Mouse (Mus musculus) hindbrain, embryonic 14.5 days (tissue): ENCODE results near the gene Mmel1. TPM values are rescaled to one million over a fixed set of nuclear protein-coding genes. Genes with fewer than 3 reads are reported as not detected.

Experiments used
- ATAC-seq: fragments of 200-750 bp; cut with Nextera tagmentation; 2 replicates; pipeline ENCODE4 v1.8.0; 2017; ENCODE audit warnings: moderate number of reproducible peaks, mild to moderate bottlenecking, moderate TSS enrichment, moderate library complexity; ENCODE audit not compliant: low FRiP score
- DNase-seq: peaks from one replicate; pipeline ENCODE4 v3.0.0-alpha.2; 2015; ENCODE audit warnings: low spot score
- H3K27ac ChIP-seq: fragments of 300-500 bp; sonication (generic); 2 replicates; pipeline ENCODE4 v1.5.1; 2014; ENCODE audit warnings: mild to moderate bottlenecking, moderate library complexity
- H3K27me3 ChIP-seq: fragments of 300-500 bp; sonication (generic); 2 replicates; pipeline ENCODE4 v1.6.1; 2014; ENCODE audit warnings: mild to moderate bottlenecking, low read length, mixed read lengths; ENCODE audit not compliant: control insufficient read depth, insufficient read depth
- H3K36me3 ChIP-seq: fragments of 300-500 bp; sonication (generic); replicated peaks from 2 replicates; pipeline ENCODE4 v1.6.1; 2014; ENCODE audit not compliant: control insufficient read depth, insufficient read depth
- H3K4me1 ChIP-seq: fragments of 300-500 bp; sonication (generic); replicated peaks from 2 replicates; pipeline ENCODE4 v1.6.1; 2014; ENCODE audit warnings: antibody characterized with exemption, low read length, mixed read lengths; ENCODE audit not compliant: control insufficient read depth, insufficient read depth
- H3K4me2 ChIP-seq: fragments of 300-500 bp; sonication (generic); replicated peaks from 2 replicates; pipeline ENCODE4 v1.6.1; 2014; ENCODE audit warnings: mild to moderate bottlenecking, moderate library complexity
- H3K4me3 ChIP-seq: fragments of 300-500 bp; sonication (generic); replicated peaks from 2 replicates; pipeline ENCODE4 v1.5.1; 2014; ENCODE audit warnings: mild to moderate bottlenecking, low read length
- H3K9ac ChIP-seq: fragments of 300-500 bp; sonication (generic); 2 replicates; pipeline ENCODE4 v1.6.1; 2014
- H3K9me3 ChIP-seq: fragments of 300-500 bp; sonication (generic); 2 replicates; pipeline ENCODE4 v1.6.1; 2016; ENCODE audit warnings: low read length; ENCODE audit not compliant: control insufficient read depth
- WGBS: fragments of 180-500 bp; shearing (Covaris S2); extraction: QIAGEN DNeasy Blood & Tissue Kit; methylation state at CpG from one replicate; pipeline ENCODE4 v1.1.7; 2014; 5-methylcytosine and 5-hydroxymethylcytosine counted together
- polyA plus RNA-seq: library from polyadenylated mRNA; unstranded; fragments of >200 nt; fragmentation: Nextera tagmentation; extraction: Ambion mirVana; gene quantifications from 2 replicates; pipeline ENCODE4 v1.2.1, GENCODE M21; 2014

Gene Mmel1
- polyA plus RNA-seq, 1 experiment from 2014 or later = 0.23 TPM

- WGBS = 68% methylated on average over 2 of the region's 2 CpGs
- no peaks in the 10 kb centered on the region for H3K9me3 ChIP-seq
- no peaks in the 10 kb centered on the region for H3K36me3 ChIP-seq
- ATAC-seq (no peak), DNase-seq (no peak)
- H3K4me1 ChIP-seq = no peaks in the 10 kb centered on the region
- H3K4me2 ChIP-seq = no peak overlapping the region
- no peak overlapping the region for H3K27ac ChIP-seq
- no peak overlapping the region for H3K9ac ChIP-seq
- no peaks in the 10 kb centered on the region for H3K27me3 ChIP-seq
- H3K4me3 ChIP-seq = no peak overlapping the region
These were observed 42.3 kb downstream of the Mmel1 start for GRCm38 (mm10) chr4:154911644-154912043.

DNA sequence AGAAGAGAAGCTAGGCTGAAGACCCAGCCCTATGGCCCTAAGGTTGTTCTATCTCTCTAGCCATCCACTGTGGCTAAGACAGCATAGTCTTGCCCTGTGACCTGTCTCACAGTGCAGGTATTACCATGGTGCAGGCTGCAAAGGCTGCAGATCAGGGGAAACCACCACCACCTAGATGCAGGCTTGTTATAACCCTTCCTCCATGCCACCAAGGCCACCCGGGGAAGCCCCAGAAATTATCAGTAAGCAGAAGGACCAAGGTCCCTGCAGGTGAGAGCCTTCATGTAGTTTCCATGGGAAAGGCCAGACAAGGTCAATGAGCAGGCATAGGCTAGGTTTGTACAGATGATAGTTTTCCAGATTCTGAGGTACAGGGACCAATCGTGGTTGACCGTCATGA, 44.5 kb downstream of the Mmel1 start:
- no peak overlapping the region for H3K9ac ChIP-seq
- no peak overlapping the region for H3K27ac ChIP-seq
- DNase-seq = no peak
- WGBS = 98% methylated on average over 3 of the region's 3 CpGs
- no peaks in the 10 kb centered on the region for H3K36me3 ChIP-seq
- H3K4me2 ChIP-seq = no peak overlapping the region
- ATAC-seq = no peak
- no peaks in the 10 kb centered on the region for H3K9me3 ChIP-seq
- H3K4me1 ChIP-seq = no peaks in the 10 kb centered on the region
- H3K27me3 ChIP-seq = no peaks in the 10 kb centered on the region
- H3K4me3 ChIP-seq = no peak overlapping the region

GRCm38 (mm10) chr4:154914252-154914651, 44.9 kb downstream of the Mmel1 start:
- Histone ChIP-seq H3K27ac (no peak overlapping the region), H3K4me3 (no peak overlapping the region), H3K9me3 (no peaks in the 10 kb centered on the region), H3K9ac (no peak overlapping the region), H3K27me3 (no peaks in the 10 kb centered on the region), H3K4me1 (no peaks in the 10 kb centered on the region), H3K4me2 (no peak overlapping the region), H3K36me3 (no peaks in the 10 kb centered on the region)
- ATAC-seq (no peak), DNase-seq (no peak)
- WGBS = 93% methylated on average over 4 of the region's 4 CpGs

DNA sequence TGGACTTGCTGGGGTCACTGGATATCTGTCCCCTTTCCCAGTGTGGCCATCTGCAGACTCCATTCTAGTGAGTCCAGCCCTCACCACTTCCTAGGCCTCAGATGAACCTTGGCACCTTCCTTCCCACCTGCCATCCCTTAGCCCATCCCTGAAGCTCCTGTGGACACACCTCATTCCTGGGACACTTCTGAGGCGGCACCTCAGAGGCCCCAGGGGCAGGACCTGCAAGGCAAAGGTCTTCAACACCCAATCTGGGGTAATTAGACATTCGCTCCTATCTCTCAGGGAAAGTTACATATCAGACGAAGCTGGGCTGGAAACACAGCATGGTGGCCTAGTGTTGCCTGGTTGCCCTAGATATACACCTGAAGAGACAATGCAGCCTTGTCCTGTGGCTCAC, 45.3 kb downstream of the Mmel1 start:
- no peaks in the 10 kb centered on the region for H3K9me3 ChIP-seq
- no peaks in the 10 kb centered on the region for H3K27me3 ChIP-seq
- WGBS = 83% methylated on average over 3 of the region's 3 CpGs
- no peaks in the 10 kb centered on the region for H3K4me1 ChIP-seq
- no peak for ATAC-seq
- H3K27ac ChIP-seq = no peak overlapping the region
- H3K9ac ChIP-seq = no peak overlapping the region
- no peak overlapping the region for H3K4me3 ChIP-seq
- DNase-seq = no peak
- no peak overlapping the region for H3K4me2 ChIP-seq
- no peaks in the 10 kb centered on the region for H3K36me3 ChIP-seq

DNA sequence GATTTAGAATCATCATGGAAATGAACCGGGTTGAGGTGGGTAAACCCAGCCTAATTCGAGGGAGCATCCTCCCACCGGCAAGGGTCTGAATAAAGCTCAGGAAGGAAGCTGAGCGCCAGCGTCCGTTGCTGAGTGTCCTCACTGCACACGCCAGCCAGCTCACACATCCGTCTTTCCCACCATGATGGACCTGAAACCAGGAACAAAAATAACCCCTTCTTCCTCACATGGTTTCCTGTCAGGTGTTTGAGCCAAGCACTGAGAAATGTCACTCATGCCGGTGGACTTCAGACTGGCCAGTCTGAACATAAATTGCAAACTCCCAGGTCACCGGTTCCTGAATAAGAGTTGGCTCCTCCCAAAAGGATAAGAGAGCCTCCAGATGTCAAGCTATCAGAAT, 45.9 kb downstream of the Mmel1 start:
- 87% methylated on average over 10 of the region's 10 CpGs for WGBS
- H3K9ac ChIP-seq = no peak overlapping the region
- no peak for ATAC-seq

DNA sequence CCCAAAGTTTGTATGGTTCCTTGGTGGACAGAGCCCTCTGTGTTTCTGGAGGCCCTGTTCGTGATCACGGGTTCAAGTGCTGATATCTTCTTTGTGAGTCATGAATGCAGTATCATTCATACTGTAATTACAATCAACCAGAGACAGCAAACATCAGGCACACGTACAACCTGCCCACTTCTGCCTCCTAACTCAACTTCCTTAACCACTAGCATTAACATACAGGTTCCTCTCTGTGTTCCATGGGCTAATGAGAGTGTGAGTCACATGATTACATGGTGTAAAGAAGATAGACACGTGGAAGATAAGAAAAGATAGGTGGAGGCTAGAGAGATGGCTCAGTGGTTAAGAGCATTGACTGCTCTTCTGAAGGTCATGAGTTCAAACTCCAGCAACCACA, 47.3 kb downstream of the Mmel1 start:
- no peaks in the 10 kb centered on the region for H3K27me3 ChIP-seq
- no peak overlapping the region for H3K4me3 ChIP-seq
- no peaks in the 10 kb centered on the region for H3K4me1 ChIP-seq
- WGBS = 91% methylated on average over 4 of the region's 4 CpGs
- H3K9me3 ChIP-seq = no peaks in the 10 kb centered on the region
- DNase-seq = no peak
- H3K27ac ChIP-seq = no peak overlapping the region
- H3K36me3 ChIP-seq = no peaks in the 10 kb centered on the region
- no peak overlapping the region for H3K9ac ChIP-seq
- H3K4me2 ChIP-seq = no peak overlapping the region
- ATAC-seq = no peak

More for the DNA sequence above, 45.9 kb downstream of the Mmel1 start:
- H3K27me3 ChIP-seq = no peaks in the 10 kb centered on the region
- H3K36me3 ChIP-seq = no peaks in the 10 kb centered on the region
- no peaks in the 10 kb centered on the region for H3K9me3 ChIP-seq
- H3K4me2 ChIP-seq = no peak overlapping the region
- H3K4me3 ChIP-seq = no peak overlapping the region
- no peak overlapping the region for H3K27ac ChIP-seq
- no peak for DNase-seq
- no peaks in the 10 kb centered on the region for H3K4me1 ChIP-seq

DNA sequence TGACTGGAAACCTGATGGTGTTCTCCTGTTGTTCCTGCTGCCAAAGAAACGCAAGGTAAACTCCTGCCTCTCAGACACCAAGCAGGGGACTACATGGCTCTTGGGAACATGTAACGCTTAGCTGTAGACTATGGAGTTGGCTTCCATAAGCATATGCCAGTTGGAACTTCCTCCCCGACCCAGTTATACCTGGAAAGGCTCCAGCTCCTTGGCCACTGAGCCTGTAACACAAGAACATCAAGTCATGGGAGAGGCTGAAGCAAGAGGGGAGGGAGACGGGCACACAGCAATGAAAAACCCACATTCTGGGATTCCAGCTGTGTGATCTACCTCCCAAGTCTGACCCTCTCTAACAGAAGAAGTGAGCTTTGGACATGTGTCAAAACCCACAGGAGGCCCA, 52.9 kb downstream of the Mmel1 start:
- 83% methylated on average over 4 of the region's 4 CpGs for WGBS
- DNase-seq = no peak
- no peak overlapping the region for H3K4me2 ChIP-seq

GRCm38 (mm10) chr4:154922931-154923330, 53.5 kb downstream of the Mmel1 start:
- ATAC-seq = no peak
- Histone ChIP-seq H3K27me3 (no peaks in the 10 kb centered on the region), H3K4me2 (no peak overlapping the region), H3K9me3 (no peaks in the 10 kb centered on the region), H3K4me1 (no peaks in the 10 kb centered on the region), H3K27ac (no peak overlapping the region), H3K4me3 (no peak overlapping the region), H3K36me3 (no peaks in the 10 kb centered on the region), H3K9ac (no peak overlapping the region)
- no peak for DNase-seq
- 85% methylated on average over 5 of the region's 5 CpGs for WGBS

More for the DNA sequence above, 52.9 kb downstream of the Mmel1 start:
- H3K36me3 ChIP-seq = no peaks in the 10 kb centered on the region
- no peak overlapping the region for H3K27ac ChIP-seq
- no peaks in the 10 kb centered on the region for H3K4me1 ChIP-seq
- H3K9me3 ChIP-seq = no peaks in the 10 kb centered on the region
- ATAC-seq = no peak
- H3K4me3 ChIP-seq = no peak overlapping the region
- no peaks in the 10 kb centered on the region for H3K27me3 ChIP-seq
- no peak overlapping the region for H3K9ac ChIP-seq

DNA sequence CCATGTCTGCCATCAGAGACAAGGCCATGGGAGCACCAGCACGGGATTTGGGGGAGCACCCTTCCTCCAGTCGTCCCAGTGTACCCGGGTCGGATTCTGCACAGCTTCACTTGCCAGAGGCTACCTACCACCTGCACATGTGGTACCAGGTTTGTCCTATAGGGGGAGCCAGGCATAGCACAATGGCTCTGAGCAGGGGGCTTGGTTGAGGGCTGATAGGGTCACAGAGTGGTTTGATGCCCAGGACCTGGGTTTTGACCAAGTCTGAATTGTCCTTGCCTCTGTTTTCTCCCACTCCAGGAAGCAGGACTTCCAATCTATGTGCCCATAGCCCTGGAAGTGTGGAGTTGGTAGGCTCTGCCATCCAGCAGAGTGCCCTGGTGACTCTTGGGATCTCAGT, 56.0 kb downstream of the Mmel1 start:
- Histone ChIP-seq H3K9ac (no peak overlapping the region), H3K4me3 (no peak overlapping the region), H3K27me3 (no peaks in the 10 kb centered on the region), H3K36me3 (no peaks in the 10 kb centered on the region), H3K27ac (no peak overlapping the region), H3K9me3 (no peaks in the 10 kb centered on the region), H3K4me1 (no peaks in the 10 kb centered on the region), H3K4me2 (no peak overlapping the region)
- DNase-seq = no peak
- ATAC-seq = no peak
- 49% methylated on average over 4 of the region's 4 CpGs for WGBS
